Mouse (Mus musculus) gastrocnemius, postnatal 10 days (tissue): Measurements from ENCODE around the gene Fa2h. TPM values are rescaled to one million over a fixed set of nuclear protein-coding genes. Genes with fewer than 3 reads are reported as not detected.
A peak's percentile ranks its signal among the peaks of the same experiment; 100 is the strongest.

Experiments
- DNase-seq: peaks from one replicate; pipeline ENCODE4 v3.0.0; 2021; ENCODE audit warnings: mixed read lengths
- long read RNA-seq, 2 experiments: library from polyadenylated mRNA; stranded (forward); transcript quantifications; one replicate each; pipeline ENCODE4 v2.0.0; 2021
- total RNA-seq, 2 experiments: library from RNA; stranded (reverse); gene quantifications; 2 replicates each; pipeline ENCODE4 v1.2.3; 2021

Gene Fa2h
- total RNA-seq = 1 to 10 TPM; 4.6 to 6.1 TPM
- long read RNA-seq, experiment 1, partial matches to known transcripts = 2 of 6 reads
- long read RNA-seq, experiment 1, other reads (novel, unspliced or antisense) = 0 of 6 reads
- long read RNA-seq, experiment 2, transcript Fa2h-201 (7 exons, 2,492 nt) = major isoform, 8 of 8 reads
- long read RNA-seq, experiment 2, partial matches to known transcripts = 0 of 8 reads
- long read RNA-seq, experiment 2, other reads (novel, unspliced or antisense) = 0 of 8 reads

DNA sequence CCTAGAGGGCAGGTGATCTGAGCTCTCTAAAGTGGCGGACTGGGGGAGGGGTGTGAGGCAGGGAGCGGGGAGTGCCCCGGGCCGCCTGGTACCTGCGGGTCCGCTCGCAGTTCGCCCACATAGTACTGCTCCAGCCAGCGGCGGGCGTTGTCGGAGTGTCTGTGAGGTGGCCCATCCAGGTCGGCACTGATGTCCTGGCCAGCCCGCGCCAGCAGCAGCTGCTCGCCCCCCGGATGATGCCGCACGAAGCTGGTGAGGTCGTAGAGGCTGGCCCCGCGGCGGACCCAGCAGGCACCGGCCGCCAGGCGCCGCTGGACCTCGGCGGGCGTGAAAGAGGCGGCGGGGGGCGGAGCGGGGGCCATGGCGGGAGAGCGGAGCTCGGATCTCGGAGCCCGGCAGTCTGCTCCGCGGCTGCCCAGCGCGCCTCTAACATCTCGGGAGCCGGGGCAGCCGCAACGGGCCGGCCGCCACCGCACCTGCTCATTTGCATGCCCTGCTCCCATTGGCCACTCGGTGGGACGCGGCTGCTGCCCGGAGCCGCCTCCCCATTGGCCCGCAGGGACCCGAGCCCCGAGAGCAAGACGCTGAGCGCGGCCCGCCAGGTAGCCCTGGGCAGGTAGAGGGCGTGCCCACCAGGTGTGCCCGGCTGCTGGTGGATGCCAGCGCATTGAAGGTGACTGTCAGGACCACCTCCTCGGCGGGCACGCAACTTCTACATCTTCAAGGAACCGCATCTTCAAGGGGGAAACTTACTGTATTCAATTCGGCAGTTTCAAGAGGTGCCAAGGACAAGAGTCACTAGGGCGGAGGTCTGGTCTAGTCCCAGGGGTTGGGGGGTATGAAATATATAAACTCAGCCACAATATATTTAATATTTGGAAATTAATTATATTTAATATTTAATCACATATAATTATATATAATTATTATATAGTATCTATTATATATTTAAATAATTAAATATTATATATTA is at the start of gene Fa2h:
TSS of gene Fa2h (minus strand) at position 434 of the 973 bp plus-strand sequence.
- peak; percentile 70 for DNase-seq

DNA sequence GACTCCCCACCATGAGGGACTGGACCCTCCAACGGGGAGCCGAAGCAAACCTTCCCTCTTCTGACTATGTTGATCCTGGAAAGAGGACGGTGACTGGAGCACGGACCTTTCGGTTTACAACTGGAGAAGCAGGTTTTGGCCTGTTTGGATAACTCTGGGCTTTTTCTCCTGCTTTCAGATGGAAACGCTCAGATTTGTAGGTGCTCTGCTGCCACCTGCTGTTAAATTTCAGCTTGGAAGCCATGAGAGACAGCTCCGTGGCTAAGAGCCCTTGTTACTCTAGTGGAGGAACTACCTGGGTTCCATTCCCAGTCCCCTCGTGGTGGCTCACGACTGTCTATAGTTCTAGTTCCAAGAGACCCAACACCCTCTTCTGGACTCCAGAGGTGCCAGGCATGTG is 45.6 kb upstream of the Fa2h start:
- DNase-seq = peak; percentile 60

DNA sequence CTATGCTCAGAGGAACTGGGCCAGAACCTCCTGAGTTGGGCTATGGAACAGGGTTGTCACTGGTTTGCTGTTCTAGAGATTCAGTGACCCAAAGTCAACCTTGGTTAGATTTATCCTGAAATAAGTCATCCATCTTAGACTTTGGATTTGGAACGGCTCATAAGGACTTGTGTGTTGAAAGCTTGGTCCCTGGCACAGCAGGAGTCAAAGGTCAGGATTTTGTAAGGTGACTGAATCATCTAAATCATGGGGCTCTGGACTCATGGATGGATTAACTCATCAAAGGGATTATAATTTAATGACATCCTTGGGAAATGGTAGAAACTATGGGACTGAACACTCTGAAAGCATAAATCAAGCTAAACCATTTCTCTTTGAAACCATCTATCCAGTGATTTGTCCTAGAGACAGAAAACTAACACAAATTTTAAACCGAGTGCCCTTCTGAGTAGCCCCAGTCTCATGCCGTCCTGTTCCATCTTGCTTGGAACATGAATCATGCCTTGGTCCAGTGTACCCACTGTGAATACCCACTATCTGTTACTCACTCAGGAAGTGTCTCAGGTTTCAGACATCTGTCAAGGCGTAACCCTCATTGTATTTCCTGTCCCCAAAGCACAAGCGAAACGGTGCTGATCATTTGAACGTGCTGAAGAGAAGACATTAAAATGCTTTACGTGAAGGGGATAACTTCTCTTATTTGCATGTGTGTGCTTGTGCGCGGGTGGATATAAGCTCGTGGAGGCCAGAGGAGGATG is 41.6 kb upstream of the Fa2h start:
- DNase-seq = no peak

- DNase-seq = no peak
These were observed 31.0 kb upstream of the Fa2h start for GRCm38 (mm10) chr8:111424646-111425045.

DNA sequence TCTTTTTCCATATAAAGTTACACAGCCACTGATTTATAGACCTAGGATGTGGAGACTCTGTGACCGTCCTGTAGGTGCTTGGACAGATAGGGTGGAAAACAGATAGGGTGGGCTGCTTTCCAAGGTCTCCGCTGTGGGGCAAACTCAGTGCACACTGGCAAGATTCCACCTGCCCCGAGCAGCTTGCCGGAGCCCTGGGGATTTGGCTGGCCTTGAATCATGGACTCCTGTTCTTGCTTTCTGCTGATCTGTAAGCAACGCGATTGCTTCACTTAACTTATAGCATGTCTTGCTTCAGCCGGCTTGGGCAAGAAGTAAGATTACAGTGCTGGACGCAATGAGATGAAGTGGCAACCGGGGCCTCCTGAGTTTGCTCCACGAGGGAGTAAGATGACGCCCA is 30.6 kb upstream of the Fa2h start:
- DNase-seq = no peak

DNA sequence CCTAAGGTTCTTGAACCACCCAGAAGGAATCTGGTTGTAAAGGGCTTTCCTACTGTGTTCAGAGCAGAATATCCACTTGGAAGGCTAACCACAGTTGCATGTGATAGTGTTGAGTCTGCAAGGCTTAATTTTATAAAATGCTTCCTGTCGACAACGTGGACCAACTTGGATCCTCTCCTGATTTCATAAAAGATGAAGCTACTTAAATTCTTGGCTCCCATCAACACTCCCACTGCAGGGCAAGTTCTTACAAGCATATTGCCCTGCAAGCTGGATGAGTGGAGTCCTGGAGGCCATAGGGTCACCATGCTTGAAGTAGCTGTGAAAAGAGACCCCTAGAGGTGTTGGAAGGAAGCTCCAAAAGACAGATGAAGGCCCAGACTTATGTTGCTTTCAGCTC is 29.0 kb upstream of the Fa2h start:
- DNase-seq = no peak

- no peak for DNase-seq
These were observed 25.5 kb upstream of the Fa2h start for GRCm38 (mm10) chr8:111419171-111419570.

GRCm38 (mm10) chr8:111418601-111419000 is 25.0 kb upstream of the Fa2h start:
- peak; percentile 23 for DNase-seq

- DNase-seq = no peak
These were observed 23.6 kb upstream of the Fa2h start for GRCm38 (mm10) chr8:111417222-111417621.

DNA sequence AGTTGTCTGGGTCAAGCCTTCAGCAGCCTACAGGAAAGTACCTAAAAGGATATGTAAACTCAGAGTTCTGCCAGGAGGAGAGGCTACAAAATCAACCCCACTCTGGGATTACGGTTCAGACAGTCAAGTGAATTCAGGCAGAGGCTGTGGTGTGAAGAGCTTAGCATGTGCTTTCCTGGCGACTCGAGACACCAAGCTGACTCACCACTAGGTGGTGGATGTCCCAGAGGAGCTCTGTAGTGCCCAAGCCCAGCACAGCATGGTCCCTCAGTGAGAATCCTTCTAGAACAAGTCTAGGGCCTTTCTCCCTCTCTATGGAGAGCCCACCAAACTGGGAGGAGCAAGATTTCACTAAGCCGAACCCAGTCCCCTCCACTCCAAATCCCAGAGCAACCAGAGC is 9.8 kb upstream of the Fa2h start:
- DNase-seq = peak; percentile 7

GRCm38 (mm10) chr8:111391268-111391667 is 2.4 kb downstream of the Fa2h start:
- DNase-seq = no peak

DNA sequence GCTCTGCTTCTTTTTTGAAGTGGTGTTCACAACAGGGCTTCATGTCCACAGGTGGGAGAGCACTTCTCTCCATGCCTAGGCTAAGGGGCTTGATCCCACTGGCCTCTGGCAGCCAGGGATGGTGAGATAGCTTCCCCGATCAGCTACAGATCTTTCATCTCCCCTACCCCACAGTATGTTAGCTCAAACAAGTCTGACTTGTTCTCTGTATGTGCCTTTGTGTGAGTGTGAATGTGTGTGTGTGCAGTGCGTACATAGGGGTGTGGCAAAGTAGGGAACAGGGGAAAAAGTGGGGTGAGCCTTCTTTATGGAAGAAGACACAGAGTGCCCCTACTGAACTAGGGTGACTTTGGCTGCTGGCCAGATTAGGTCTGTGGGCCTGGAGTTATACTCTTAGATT is 2.8 kb downstream of the Fa2h start:
- no peak for DNase-seq

- DNase-seq = no peak
These were observed 4.0 kb downstream of the Fa2h start for GRCm38 (mm10) chr8:111389581-111389980.

DNA sequence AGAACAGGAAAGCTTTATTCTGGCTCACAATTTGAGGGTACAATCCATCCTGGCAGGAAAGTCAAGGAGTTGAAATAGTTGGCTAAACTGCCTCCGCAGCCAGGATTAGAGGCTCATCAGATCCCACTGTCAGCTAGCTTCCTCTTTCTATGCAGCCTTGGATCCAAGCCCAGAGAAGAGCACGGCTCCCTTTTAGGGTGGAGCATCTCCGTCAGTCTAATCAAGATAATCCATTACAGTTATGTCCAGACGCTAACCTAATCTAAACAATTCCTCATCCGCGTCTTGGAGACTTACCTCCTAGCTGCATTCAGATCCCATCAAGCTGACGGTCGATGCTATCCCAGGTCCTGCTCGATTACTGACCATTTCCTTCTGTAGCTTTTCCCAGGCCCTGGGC is 7.7 kb downstream of the Fa2h start:
- DNase-seq = no peak

GRCm38 (mm10) chr8:111384628-111385027 is 9.0 kb downstream of the Fa2h start:
- no peak for DNase-seq

DNA sequence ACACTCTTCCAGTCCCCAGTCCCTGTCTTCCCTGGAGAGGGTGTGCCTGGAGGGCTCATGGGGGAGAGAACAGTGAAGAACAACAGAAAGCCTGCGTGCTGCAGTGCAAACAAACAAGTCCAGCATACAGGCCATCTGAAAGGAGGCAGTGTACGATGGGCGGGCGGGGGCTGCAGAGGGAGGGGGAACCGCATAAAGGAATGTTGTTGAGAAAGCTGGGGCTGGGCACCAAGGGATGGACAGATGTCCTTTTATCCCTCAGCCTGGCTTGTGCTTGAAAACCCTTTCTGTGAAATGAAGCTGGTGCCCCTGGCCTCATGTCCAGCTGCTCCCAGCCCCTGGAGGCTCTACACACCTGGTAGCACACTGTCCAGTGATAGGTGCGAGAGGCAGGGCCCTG is 18.4 kb downstream of the Fa2h start:
- DNase-seq = no peak

- no peak for DNase-seq
These were observed 23.9 kb downstream of the Fa2h start for GRCm38 (mm10) chr8:111369711-111370110.

DNA sequence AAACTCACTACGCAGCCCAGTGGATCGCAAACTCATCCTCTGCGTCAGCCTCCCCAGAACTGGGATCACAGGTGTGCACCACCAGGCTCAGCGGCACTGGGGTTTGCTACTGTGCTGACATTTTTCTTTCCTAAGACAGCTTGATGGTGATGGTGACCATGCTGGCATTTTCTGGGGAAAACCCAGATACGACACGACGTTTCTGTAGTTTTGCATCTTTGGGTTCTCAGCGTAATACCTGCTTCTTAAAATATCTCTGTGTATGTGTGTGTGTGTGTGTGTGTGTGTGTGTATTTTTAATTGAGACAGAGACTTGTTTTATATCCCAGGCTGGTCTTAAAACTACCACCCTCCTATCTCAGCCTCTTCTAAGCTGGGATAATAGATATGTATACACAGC is 26.3 kb downstream of the Fa2h start:
- DNase-seq = no peak

GRCm38 (mm10) chr8:111366610-111367234 is 26.9 kb downstream of the Fa2h start:
- no peak for DNase-seq

- no peak for DNase-seq
These were observed 30.1 kb downstream of the Fa2h start for GRCm38 (mm10) chr8:111363489-111363888.

GRCm38 (mm10) chr8:111360579-111361209 is 32.9 kb downstream of the Fa2h start:
- no peak for DNase-seq

GRCm38 (mm10) chr8:111359936-111360335 is 33.7 kb downstream of the Fa2h start:
- DNase-seq = no peak
